Mouse (Mus musculus) G1E (cell line): ENCODE data around the gene Col4a3.

ENCODE experiments used
- CTCF ChIP-seq: IDR thresholded peaks from 2 replicates; pipeline ENCODE4 v1.5.1; 2012; ENCODE audit warnings: low read depth, low read length, inconsistent platforms, mixed read lengths
- GATA2 ChIP-seq: IDR thresholded peaks from 2 replicates; pipeline ENCODE4 v1.6.1; 2012; ENCODE audit warnings: low read depth, low read length, inconsistent platforms, borderline replicate concordance
- POLR2AphosphoS5 ChIP-seq: IDR thresholded peaks from 2 replicates; pipeline ENCODE4 v1.6.1; 2012; ENCODE audit warnings: low read depth, low read length, inconsistent platforms; ENCODE audit not compliant: insufficient replicate concordance
- TAL1 ChIP-seq: conservative IDR thresholded peaks from 2 replicates; pipeline ENCODE4 v1.6.1; 2012; ENCODE audit warnings: low read depth, low read length, inconsistent platforms, mixed read lengths

- TF ChIP-seq CTCF (peak; percentile 25; the same call in 1 of the 2 replicates), TAL1 (no peak), POLR2AphosphoS5 (no peak), GATA2 (no peak)
These were observed 10.5 kb upstream of the Col4a3 start for GRCm38 (mm10) chr1:82576182-82576581.
